Mouse (Mus musculus): ENCODE measurements around the gene Tbx5.
"Not testable (repeated sequence)": the region's sequence is repeated elsewhere in the genome, so short reads cannot be mapped to it uniquely, and the experiment has no call there.

The Tbx5 gene

GRCm38 (mm10) chr5:119843394-119843777 is 10.9 kb downstream of the Tbx5 start:
- peak; percentile 51 for DNase-seq

GRCm38 (mm10) chr5:119844366-119844765 is 11.9 kb downstream of the Tbx5 start:
- DNase-seq, result no peak

GRCm38 (mm10) chr5:119844994-119845393 is 12.5 kb downstream of the Tbx5 start:
- DNase-seq, result peak; percentile 67

- peak; percentile 41 for DNase-seq
Observed at GRCm38 (mm10) chr5:119857052-119857451, 24.6 kb downstream of the Tbx5 start.

GRCm38 (mm10) chr5:119861301-119861700 is 28.8 kb downstream of the Tbx5 start:
- DNase-seq, result no peak

GRCm38 (mm10) chr5:119862431-119862830 is 30.0 kb downstream of the Tbx5 start:
- DNase-seq, result no peak

- DNase-seq, result no peak
Observed at GRCm38 (mm10) chr5:119866277-119867235, 34.1 kb downstream of the Tbx5 start.

- no peak for DNase-seq
Observed at GRCm38 (mm10) chr5:119867986-119868385, 35.5 kb downstream of the Tbx5 start.

- no peak for DNase-seq
Observed at GRCm38 (mm10) chr5:119875421-119875820, 43.0 kb downstream of the Tbx5 start.

GRCm38 (mm10) chr5:119877185-119877584 is 44.7 kb downstream of the Tbx5 start:
- peak; percentile 86 for DNase-seq

- no peak for DNase-seq
Observed at GRCm38 (mm10) chr5:119885595-119885994, 53.1 kb downstream of the Tbx5 start.

GRCm38 (mm10) chr5:119887381-119887780 is 54.9 kb downstream of the Tbx5 start:
- DNase-seq, result no peak

GRCm38 (mm10) chr5:119891960-119892359 is 59.5 kb downstream of the Tbx5 start:
- no peak for DNase-seq

GRCm38 (mm10) chr5:119893060-119893459 is 60.6 kb downstream of the Tbx5 start:
- DNase-seq, result no peak

GRCm38 (mm10) chr5:119896605-119897004 is 64.1 kb downstream of the Tbx5 start:
- no peak for DNase-seq

GRCm38 (mm10) chr5:119916551-119917171 is 84.2 kb downstream of the Tbx5 start:
- DNase-seq, result peak; percentile 48

GRCm38 (mm10) chr5:119918381-119918780 is 85.9 kb downstream of the Tbx5 start:
- DNase-seq, result not testable (repeated sequence)

GRCm38 (mm10) chr5:119920941-119921340 is 88.5 kb downstream of the Tbx5 start:
- DNase-seq, result no peak

- peak; percentile 22 for DNase-seq
Observed at GRCm38 (mm10) chr5:119922229-119922628, 89.8 kb downstream of the Tbx5 start.
